In genomic region chr5:134007127-134007771, GRCm38 (mm10) we compare ENCODE assay signal across 9 mouse cellular contexts.
A peak's percentile ranks its signal among the peaks of the same experiment; 100 is the strongest.
DNase-seq lines count a peak whose midpoint lies in the region; ATAC-seq lines count a peak whose summit lies in the region.
"Had no signal": no experiment of that assay in that cellular context is flagged by ENCODE, and none has a peak within 500 bp of the region (broad histone marks: within the 10 kb centered on the region; RNA-seq: fewer than 3 reads in every experiment).

No protein-coding gene starts in this region.

- H3K9me3 ChIP-seq in heart, embryonic 12.5 days (replicated peaks): no peaks in the 10 kb centered on the region
- no peaks in the 10 kb centered on the region for H3K9me3 ChIP-seq in heart, embryonic 11.5 days (replicated peaks; ENCODE audit: control insufficient read depth, low read length)
- no peaks in the 10 kb centered on the region for H3K9me3 ChIP-seq in embryonic facial prominence, embryonic 11.5 days (replicated peaks; ENCODE audit: control insufficient read depth, low read length)
- no peaks in the 10 kb centered on the region for H3K9me3 ChIP-seq in liver, embryonic 12.5 days (replicated peaks)

- 14% methylated on average over 3 of the region's 3 CpGs for WGBS in heart, embryonic 12.5 days
- 11% methylated on average over 3 of the region's 3 CpGs for WGBS in heart, embryonic 11.5 days (ENCODE audit: insufficient replicate concordance)
- WGBS in embryonic facial prominence, embryonic 11.5 days: 31% methylated on average over 3 of the region's 3 CpGs
- WGBS in liver, embryonic 12.5 days (ENCODE audit: insufficient replicate concordance): 8% methylated on average over 3 of the region's 3 CpGs

- no peak overlapping the region for H3K4me2 ChIP-seq in heart, embryonic 12.5 days
- no peak overlapping the region for H3K4me2 ChIP-seq in heart, embryonic 11.5 days
- no peak overlapping the region for H3K4me2 ChIP-seq in embryonic facial prominence, embryonic 11.5 days (ENCODE audit: low read depth, low read length)
- H3K4me2 ChIP-seq in liver, embryonic 12.5 days: no peak overlapping the region

- no peak for DNase-seq in embryonic facial prominence, embryonic 11.5 days (ENCODE audit: low spot score)
- DNase-seq in spleen, postnatal 10 days (ENCODE audit: low spot score in 2 of 2): no peak
- DNase-seq in frontal cortex, adult 2 months (ENCODE audit: extremely low spot score in 1 of 2, low spot score in 1 of 2): no peak
- no peak for DNase-seq in embryo, embryonic 10.5 days (ENCODE audit: low spot score)

- peak; percentile 56; the same call in 1 of the 2 replicates for ATAC-seq in heart, embryonic 12.5 days (ENCODE audit: insufficient number of reproducible peaks, low FRiP score)
- ATAC-seq in heart, embryonic 11.5 days (replicated peaks; ENCODE audit: insufficient number of reproducible peaks, low FRiP score, low TSS enrichment): no peak; the same call in 1 of the 2 replicates
- peak; percentile 49; the same call in 1 of the 2 replicates for ATAC-seq in embryonic facial prominence, embryonic 11.5 days (replicated peaks; ENCODE audit: insufficient number of reproducible peaks, low FRiP score, low TSS enrichment, low read depth)
- ATAC-seq in hematopoietic stem cell, adult 5-6 weeks (replicated peaks in 1 of 2; ENCODE audit: insufficient read depth in 1 of 2, low FRiP score in 2 of 2, low TSS enrichment in 1 of 2, low read depth in 1 of 2, poor library complexity in 2 of 2, severe bottlenecking in 2 of 2): peak; percentile 17 to 26; a peak in 2 of 4 replicates
- peak; percentile 68 for ATAC-seq in liver, embryonic 12.5 days

- H3K27ac ChIP-seq in heart, embryonic 12.5 days (ENCODE audit: poor library complexity, severe bottlenecking): no peak overlapping the region
- no peak overlapping the region for H3K27ac ChIP-seq in heart, embryonic 11.5 days (ENCODE audit: low read depth, low read length)
- H3K27ac ChIP-seq in embryonic facial prominence, embryonic 11.5 days (replicated peaks; ENCODE audit: low read depth, low read length): no peak overlapping the region
- no peak overlapping the region for H3K27ac ChIP-seq in liver, embryonic 12.5 days

- peaks cover 3% of the 10 kb centered on the region; the same call in 1 of the 2 replicates for H3K4me1 ChIP-seq in heart, embryonic 12.5 days (replicated peaks)
- H3K4me1 ChIP-seq in heart, embryonic 11.5 days (ENCODE audit: control insufficient read depth, insufficient read depth, low read length): peaks cover 3% of the 10 kb centered on the region; the same call in 1 of the 2 replicates
- H3K4me1 ChIP-seq in embryonic facial prominence, embryonic 11.5 days (ENCODE audit: control insufficient read depth, insufficient read depth, low read length): no peaks in the 10 kb centered on the region; the same call in 1 of the 2 replicates
- no peaks in the 10 kb centered on the region for H3K4me1 ChIP-seq in liver, embryonic 12.5 days

- no peak overlapping the region for H3K9ac ChIP-seq in heart, embryonic 12.5 days
- no peak overlapping the region for H3K9ac ChIP-seq in heart, embryonic 11.5 days (ENCODE audit: low read depth, low read length)
- no peak overlapping the region for H3K9ac ChIP-seq in embryonic facial prominence, embryonic 11.5 days (replicated peaks; ENCODE audit: low read length)
- H3K9ac ChIP-seq in liver, embryonic 12.5 days: no peak overlapping the region

- no peaks in the 10 kb centered on the region for H3K36me3 ChIP-seq in heart, embryonic 12.5 days
- H3K36me3 ChIP-seq in heart, embryonic 11.5 days (ENCODE audit: control insufficient read depth, insufficient read depth, low read length): no peaks in the 10 kb centered on the region
- H3K36me3 ChIP-seq in embryonic facial prominence, embryonic 11.5 days (replicated peaks; ENCODE audit: control insufficient read depth, insufficient read depth, low read depth, low read length): no peaks in the 10 kb centered on the region
- no peaks in the 10 kb centered on the region for H3K36me3 ChIP-seq in liver, embryonic 12.5 days
- H3K36me3 ChIP-seq: G1E had no signal

- peaks cover 21% of the 10 kb centered on the region; the same call in 1 of the 2 replicates for H3K27me3 ChIP-seq in heart, embryonic 12.5 days (replicated peaks)
- H3K27me3 ChIP-seq in heart, embryonic 11.5 days (ENCODE audit: control insufficient read depth, insufficient read depth, low read length): peaks cover 5% of the 10 kb centered on the region
- no peaks in the 10 kb centered on the region for H3K27me3 ChIP-seq in embryonic facial prominence, embryonic 11.5 days (ENCODE audit: control insufficient read depth, insufficient read depth, low read length)
- no peaks in the 10 kb centered on the region for H3K27me3 ChIP-seq in liver, embryonic 12.5 days (replicated peaks)

- H3K4me3 ChIP-seq in heart, embryonic 12.5 days: no peak overlapping the region
- no peak overlapping the region for H3K4me3 ChIP-seq in heart, embryonic 11.5 days (ENCODE audit: low read depth, low read length)
- H3K4me3 ChIP-seq in embryonic facial prominence, embryonic 11.5 days (ENCODE audit: low read depth, low read length): no peak overlapping the region
- no peak overlapping the region for H3K4me3 ChIP-seq in liver, embryonic 12.5 days
